Mouse (Mus musculus) thymus, postnatal 10 days (tissue): ENCODE results near the gene Hint3.
A peak's percentile ranks its signal among the peaks of the same experiment; 100 is the strongest.

ENCODE experiments used
- DNase-seq, 2 experiments: peaks; one replicate each; pipeline ENCODE4 v3.0.0; 2021; ENCODE audit warnings: low spot score in 2 of 2

Hint3 gene

DNA sequence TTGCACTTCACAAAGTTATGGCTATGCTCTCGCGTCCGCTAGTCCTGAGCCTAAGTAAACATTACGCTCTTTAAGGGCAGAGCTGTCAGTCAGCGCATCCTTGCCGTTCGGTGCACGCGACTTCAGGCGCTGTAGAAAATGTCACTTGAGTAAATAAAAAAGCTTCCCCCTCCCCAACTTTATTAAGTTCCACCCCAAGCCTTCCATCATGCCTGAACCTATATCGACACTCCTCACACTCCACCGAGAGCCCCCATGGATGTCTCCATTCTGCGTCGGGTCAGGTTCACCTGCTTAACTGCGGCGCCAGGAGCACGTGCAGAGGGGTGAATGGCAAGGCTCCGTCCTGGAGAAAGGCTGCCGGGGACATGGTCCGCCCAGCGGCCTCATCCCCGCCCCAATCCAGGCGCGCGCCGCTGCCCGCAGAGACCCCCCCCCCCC is 29.3 kb downstream of the Hint3 start:
- DNase-seq: peak in 1 of 2 experiments; percentile 9

DNA sequence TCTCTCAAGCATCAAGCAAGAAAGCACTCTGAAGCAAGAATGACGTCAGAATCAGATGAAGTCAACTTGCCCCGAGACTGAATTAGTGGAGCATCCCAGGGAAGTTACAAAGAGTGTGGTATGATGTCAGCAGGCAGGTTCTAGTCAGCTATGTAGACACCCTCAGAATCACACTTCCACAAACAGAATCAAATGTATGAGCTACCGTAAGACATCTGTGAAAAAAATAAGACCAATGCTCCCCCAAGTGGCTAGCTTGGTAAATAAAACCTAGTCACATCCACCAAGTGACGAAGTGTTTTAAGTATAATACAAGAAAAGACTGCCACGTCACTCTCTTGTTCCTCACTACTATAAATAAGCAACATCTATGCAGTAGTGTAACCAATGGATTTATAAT is 42.4 kb downstream of the Hint3 start:
- no peak for DNase-seq

DNA sequence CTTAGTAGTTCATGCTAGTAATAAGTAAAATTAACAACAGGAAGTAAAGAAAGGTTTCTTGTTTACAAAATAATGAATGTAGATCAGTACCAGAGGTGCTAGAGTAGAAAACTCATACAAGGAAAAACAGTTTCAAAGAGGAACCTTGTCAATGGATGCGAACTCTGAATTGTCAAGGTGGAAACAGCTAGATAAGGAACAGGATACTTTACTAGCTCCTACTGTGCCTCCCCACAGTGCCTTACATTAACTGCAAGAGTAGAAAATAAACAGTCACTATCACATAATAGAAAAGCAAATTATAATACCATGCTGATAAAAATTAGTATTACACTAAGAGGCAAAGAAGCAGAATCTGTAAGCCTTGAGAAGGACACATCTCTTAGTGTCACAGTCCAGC is 43.7 kb downstream of the Hint3 start:
- no peak for DNase-seq

DNA sequence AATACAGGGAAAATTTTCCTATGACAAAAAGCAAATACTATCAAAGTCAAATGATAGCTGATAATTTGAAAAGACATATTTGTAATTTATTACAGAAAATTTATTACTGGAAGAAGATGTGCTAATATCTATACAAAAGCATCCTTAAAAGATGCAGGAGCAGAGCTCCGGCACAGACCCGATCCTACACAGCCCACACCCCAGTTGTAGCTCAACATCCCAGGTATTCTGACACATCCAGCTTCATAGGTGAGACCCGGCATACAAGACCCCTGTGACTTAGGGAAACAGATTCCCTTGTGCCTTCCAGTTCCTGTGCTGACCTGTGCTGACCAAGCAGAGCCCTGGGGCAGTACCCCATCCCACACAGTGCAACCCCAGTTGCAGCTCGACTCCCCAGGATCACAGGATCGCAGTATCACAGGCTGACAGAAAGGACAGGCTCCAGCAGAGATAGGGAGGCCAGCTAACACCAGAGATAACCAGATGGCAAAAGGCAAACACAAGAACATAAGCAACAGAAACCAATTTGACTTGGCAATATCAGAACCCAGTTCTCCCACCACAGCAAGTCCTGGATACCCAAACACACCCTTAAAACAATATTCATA is 51.7 kb downstream of the Hint3 start:
- DNase-seq: no peak

DNA sequence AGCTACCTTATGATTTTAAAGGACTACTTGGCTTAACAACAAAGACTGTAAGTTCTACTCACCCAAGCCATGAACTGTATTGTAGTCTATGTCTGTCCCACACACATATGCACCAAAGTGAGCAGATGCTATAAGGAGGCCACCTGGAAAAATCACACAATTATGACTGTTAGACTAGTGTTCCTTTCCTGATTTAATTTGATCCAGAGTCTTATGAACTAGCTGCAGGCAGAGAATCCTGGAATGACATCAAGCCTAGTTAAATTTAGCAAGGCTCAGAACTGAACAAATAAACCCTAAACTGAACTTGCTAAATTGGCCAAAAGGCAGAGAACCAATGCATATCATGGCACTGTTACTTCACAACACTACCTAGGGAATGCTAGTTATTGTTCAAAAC is 63.1 kb downstream of the Hint3 start:
- DNase-seq: no peak

DNA sequence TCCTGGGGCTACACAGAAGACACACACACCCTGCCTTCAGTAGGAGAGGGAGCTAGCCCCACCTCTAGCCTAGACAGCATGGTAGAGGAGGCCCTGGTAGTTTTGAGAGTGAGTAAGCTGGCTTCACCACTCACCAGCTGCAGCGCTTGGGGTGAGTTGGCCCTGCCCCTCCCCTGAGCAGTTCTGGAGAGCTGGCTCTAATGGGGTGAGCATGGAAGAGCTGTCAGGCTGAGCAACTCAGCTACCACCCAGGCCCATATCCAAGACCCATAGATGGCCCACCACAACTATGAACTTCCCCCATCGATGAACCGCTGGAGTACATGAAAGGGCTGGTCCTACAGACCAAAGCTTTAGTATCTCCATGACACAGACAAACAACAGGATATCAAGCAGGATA is 64.8 kb downstream of the Hint3 start:
- DNase-seq: no peak
